Mouse (Mus musculus): ENCODE measurements at regions not wholly inside any gene's neighbourhood (a gene's known extent, or its start where the extent isn't known, plus 50 kb on each side); places are given as distances from the start of the nearest gene placed in this dataset.

- DNase-seq, result no peak
Measured at GRCm38 (mm10) chr5:126199876-126200275, 668.3 kb downstream of the Tmem132b start.

GRCm38 (mm10) chr5:126201535-126201934 is 670.0 kb downstream of the Tmem132b start:
- DNase-seq, result no peak

DNA sequence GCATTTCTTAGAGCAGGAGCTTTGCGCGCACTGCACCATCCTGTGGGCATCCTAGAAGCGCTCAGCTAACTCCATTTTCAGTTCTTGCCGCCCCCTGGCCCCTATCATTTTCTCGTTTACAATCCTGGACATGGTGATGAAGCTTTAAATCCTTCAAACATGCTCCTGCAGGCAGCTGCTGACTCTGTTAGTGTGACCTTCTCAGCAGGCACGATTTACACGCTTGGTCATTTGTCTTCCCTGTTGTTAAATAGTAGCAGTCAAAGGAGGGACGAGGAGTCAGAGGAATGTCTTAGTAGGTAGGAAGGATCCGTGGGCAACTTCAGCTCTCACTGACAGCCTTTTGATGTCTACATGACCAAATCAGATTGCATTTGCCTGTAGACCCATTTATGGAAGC is 670.4 kb downstream of the Tmem132b start:
- no peak for DNase-seq

GRCm38 (mm10) chr5:126217016-126217415 is 685.4 kb downstream of the Tmem132b start:
- DNase-seq, result no peak

DNA sequence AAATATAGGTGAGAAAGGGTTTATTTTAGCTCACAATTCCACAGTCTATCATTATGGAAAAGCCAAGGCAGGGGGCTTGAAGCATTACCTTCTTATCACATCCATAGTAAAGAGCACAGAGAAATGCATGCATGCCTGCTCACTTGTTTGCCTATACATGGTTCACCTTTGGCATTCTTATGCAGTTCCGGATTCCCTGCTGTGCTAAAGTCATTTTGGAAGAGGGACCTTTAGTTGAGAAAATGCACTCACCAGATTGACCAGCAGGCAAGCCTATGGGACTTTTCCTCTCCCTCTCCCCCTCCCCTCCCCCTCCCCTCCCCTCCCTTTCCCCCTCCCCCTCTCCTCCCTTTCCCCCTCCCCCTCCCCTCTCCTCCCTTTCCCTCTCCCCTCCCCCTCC is 686.2 kb downstream of the Tmem132b start:
- no peak for DNase-seq

GRCm38 (mm10) chr5:126223696-126224095 is 692.1 kb downstream of the Tmem132b start:
- no peak for DNase-seq

DNA sequence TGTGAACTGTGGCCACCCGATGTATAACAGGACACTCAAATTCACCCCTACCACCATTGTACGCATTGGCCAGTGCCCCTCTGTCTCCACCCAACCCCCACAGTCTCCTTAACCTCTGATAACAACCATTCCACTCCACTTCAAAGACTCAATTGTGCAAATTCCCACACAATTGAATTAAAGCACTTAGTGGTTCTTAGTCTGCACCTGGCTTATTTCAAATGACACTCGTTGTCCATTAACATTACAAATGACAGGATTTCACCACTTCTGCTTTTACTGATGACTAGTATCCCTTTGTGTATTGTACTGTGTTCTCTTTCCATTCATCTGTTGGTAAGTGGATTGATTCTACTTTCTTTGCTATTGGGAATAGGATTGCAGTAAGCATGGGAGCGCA is 699.2 kb downstream of the Tmem132b start:
- DNase-seq, result no peak

- no peak for DNase-seq
Measured at GRCm38 (mm10) chr5:126238071-126238470, 706.5 kb downstream of the Tmem132b start.

GRCm38 (mm10) chr5:126245776-126246175 is 714.2 kb downstream of the Tmem132b start:
- no peak for DNase-seq

DNA sequence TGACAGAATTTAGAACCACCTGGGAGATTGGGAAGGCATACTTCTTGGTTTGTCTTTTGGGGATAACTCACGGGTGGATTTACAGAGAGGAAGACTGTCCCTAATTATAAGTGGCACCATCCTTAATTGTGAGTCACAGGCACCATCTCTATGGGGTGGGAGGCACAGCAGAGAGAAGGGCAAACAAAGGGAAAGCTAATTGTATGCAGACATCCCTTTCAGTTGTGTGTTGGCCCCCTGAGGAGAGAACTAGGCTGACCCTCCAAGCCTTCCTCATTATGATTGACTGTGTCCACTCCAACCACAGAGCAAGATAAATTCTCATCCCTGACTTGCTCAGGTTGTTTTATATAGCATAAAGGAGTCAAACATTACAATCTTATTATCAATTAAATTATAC is 718.8 kb downstream of the Tmem132b start:
- no peak for DNase-seq

- DNase-seq, result no peak
Measured at GRCm38 (mm10) chr5:126254661-126255060, 723.1 kb downstream of the Tmem132b start.

GRCm38 (mm10) chr5:126257860-126258259 is 726.3 kb downstream of the Tmem132b start:
- DNase-seq, result no peak

GRCm38 (mm10) chr5:126266471-126266870 is 734.9 kb downstream of the Tmem132b start:
- DNase-seq, result no peak

DNA sequence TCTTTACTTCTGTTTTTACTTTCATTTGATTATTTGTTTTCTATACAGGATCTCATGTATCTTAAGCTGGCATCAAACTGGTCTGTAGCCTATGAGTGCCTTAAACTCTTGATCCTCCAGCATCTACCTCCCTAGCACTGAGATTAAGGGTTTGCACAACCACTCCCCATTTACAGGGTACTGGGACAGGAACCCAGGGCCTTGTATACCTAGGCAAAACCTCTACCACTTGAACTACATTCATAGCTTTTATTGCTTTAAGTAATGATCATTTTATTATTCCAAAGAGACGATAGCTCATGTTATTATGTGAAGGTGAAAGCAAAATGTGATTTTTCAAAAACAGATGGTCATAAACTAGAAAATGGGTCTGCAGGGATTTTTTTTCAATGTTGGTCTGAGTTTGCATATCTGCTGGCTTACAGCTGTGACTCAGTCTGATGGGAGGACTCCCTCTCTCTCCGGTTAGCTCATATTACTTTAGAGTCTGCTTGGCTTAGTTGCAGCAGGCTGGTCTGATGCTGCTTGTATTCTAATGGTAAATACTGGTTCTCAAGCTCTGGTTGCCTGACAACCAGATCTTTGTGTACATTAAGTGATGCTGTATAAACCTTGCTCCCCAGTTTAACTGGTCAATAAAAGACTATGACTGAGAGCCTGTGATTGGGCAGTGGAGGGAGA is 735.5 kb downstream of the Tmem132b start:
- DNase-seq, result no peak

GRCm38 (mm10) chr5:126268592-126268991 is 737.0 kb downstream of the Tmem132b start:
- DNase-seq, result no peak

DNA sequence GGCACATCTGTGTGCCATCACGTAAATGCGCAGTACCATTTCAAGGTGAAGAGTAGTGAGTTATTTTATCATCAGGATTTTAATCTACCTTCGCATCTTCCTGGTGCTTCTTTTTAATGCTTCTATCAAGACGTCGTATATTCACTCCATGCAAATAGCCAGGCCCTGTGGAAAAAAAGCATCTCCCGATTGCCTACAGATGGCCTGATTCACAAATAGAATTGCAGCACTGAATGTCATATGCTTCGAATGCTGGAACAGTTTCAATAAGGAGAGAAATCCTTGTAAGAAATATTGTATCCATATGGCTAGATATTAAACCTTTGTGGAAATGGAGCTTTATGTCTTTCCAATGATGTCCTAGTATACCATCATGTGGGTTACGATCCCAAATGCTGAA is 742.7 kb downstream of the Tmem132b start:
- no peak for DNase-seq

DNA sequence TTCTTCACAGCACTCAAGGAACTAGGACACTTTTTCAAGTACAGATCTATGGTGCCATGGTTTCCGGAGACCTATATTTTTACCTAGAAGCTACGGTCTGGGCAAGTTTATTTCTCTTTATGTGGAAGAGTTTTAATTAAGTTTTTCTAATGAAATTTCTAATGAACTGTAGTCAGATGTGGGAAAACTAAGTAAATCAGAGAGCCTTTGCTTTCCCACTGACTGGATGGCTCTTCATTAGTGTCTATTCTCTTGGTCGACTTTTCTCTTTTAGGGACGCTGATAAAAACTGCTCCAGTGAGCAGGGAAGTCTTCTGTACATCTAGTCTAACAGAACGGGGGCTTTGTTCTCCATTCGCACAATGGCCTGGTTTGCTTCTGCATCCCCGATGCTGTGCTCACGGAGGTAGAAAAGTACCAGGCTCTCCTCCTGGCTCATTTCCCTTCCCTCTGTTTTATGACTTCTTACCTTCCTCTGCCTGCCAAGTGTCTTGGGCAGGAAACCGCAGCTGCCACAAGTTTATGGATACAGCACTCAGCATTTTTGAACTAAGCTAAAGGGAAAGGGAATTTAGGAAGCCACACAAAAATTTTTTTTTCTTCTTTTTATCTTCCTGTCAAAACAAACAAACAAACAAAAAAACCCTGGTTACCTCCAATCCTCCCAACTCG is 749.6 kb downstream of the Tmem132b start:
- DNase-seq, result no peak

- DNase-seq, result no peak
Measured at GRCm38 (mm10) chr5:126281782-126282181, 750.2 kb downstream of the Tmem132b start.

DNA sequence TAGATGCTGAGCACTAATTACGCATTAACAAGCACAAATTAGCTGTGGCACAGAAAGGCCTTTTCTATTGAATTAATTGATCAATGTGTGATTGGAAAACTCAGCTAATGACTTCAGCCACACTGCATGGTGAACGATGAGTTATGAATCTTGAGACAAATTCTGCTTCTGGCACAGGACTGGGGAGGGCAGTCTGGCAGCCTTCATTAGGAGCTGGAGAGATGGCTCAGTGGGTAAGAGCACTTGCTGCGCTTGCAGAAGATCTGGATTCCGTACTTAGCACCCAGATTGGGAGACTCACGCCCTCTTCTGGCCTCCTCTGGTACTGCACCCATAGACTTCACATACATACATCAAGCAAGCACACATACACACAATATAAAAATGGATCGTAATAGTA is 793.3 kb downstream of the Tmem132b start:
- DNase-seq, result no peak

- no peak for DNase-seq
Measured at GRCm38 (mm10) chr5:126328276-126328675, 796.7 kb downstream of the Tmem132b start.

- DNase-seq, result no peak
Measured at GRCm38 (mm10) chr5:126335091-126335490, 803.5 kb downstream of the Tmem132b start.

- DNase-seq, result no peak
Measured at GRCm38 (mm10) chr5:126335553-126336520, 804.3 kb downstream of the Tmem132b start.

DNA sequence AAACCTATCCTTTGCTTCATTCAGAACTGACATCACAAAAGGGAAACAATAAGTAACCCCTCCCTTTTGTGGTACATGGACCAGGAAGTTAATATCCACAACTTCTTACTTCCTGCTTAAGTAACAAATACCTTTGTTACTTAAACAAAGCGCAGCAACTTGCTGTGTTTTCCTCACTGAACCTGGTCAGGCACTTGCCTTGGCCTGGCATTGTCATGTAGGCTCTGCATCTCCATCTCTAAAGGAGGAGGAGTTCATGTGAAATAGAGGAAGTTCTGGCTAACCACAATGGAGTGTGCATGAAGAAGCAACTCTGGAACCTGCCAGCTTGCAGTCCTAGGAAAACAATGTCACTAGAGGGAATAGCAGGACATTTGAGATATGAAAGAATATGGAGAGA is 806.3 kb downstream of the Tmem132b start:
- DNase-seq, result no peak

GRCm38 (mm10) chr5:126343570-126343969 is 812.0 kb downstream of the Tmem132b start:
- DNase-seq, result no peak

Measured in kidney, adult 11 months (tissue).